Mouse (Mus musculus) hindbrain, embryonic 16.5 days (tissue): ENCODE data around the gene Wdr75. TPM values are rescaled to one million over a fixed set of nuclear protein-coding genes. Genes with fewer than 3 reads are reported as not detected.

ENCODE experiments used
- ATAC-seq: fragments of 200-750 bp; cut with Nextera tagmentation; 2 replicates; pipeline ENCODE4 v1.8.0; 2017; ENCODE audit warnings: moderate TSS enrichment, moderate library complexity
- H3K27ac ChIP-seq: fragments of 300-500 bp; sonication (generic); 2 replicates; pipeline ENCODE4 v1.5.1; 2014; ENCODE audit warnings: low read depth, mild to moderate bottlenecking, control low read depth, low read length, moderate library complexity
- H3K27me3 ChIP-seq: fragments of 300-500 bp; sonication (generic); replicated peaks from 2 replicates; pipeline ENCODE4 v1.6.1; 2014; ENCODE audit warnings: low read length; ENCODE audit not compliant: control insufficient read depth, insufficient read depth
- H3K36me3 ChIP-seq: fragments of 300-500 bp; sonication (generic); 2 replicates; pipeline ENCODE4 v1.6.1; 2014; ENCODE audit warnings: mild to moderate bottlenecking, low read length, moderate library complexity, mixed read lengths; ENCODE audit not compliant: control insufficient read depth, insufficient read depth
- H3K4me1 ChIP-seq: fragments of 300-500 bp; sonication (generic); 2 replicates; pipeline ENCODE4 v1.6.1; 2014; ENCODE audit warnings: low read depth, low read length; ENCODE audit not compliant: control insufficient read depth, insufficient read depth
- H3K4me2 ChIP-seq: fragments of 300-500 bp; sonication (generic); 2 replicates; pipeline ENCODE4 v1.6.1; 2014; ENCODE audit warnings: mild to moderate bottlenecking, low read length, control low read depth, moderate library complexity
- H3K4me3 ChIP-seq: fragments of 300-500 bp; sonication (generic); 2 replicates; pipeline ENCODE4 v1.5.1; 2014; ENCODE audit warnings: mild to moderate bottlenecking, low read length, control low read depth, moderate library complexity
- H3K9ac ChIP-seq: fragments of 300-500 bp; sonication (generic); 2 replicates; pipeline ENCODE4 v1.6.1; 2014; ENCODE audit warnings: low read depth, mild to moderate bottlenecking, control low read depth, low read length, moderate library complexity
- H3K9me3 ChIP-seq: fragments of 300-500 bp; sonication (generic); 2 replicates; pipeline ENCODE4 v1.6.1; 2014; ENCODE audit warnings: mild to moderate bottlenecking, low read length, moderate library complexity; ENCODE audit not compliant: control insufficient read depth
- WGBS: fragments of 180-500 bp; shearing (Covaris S2); extraction: QIAGEN DNeasy Blood & Tissue Kit; methylation state at CpG from one replicate; pipeline ENCODE4 v1.1.7; 2014; 5-methylcytosine and 5-hydroxymethylcytosine counted together
- polyA plus RNA-seq: library from polyadenylated mRNA; unstranded; fragments of >200 nt; fragmentation: Nextera tagmentation; extraction: Ambion mirVana; gene quantifications from 2 replicates; pipeline ENCODE4 v1.2.1, GENCODE M21; 2015

Gene Wdr75
- polyA plus RNA-seq, 1 experiment from 2014 or later, result 50.1 TPM

GRCm38 (mm10) chr1:45769321-45769720, 25.6 kb upstream of the Wdr75 start:
- H3K4me3 ChIP-seq, result no peak overlapping the region
- no peaks in the 10 kb centered on the region for H3K4me1 ChIP-seq
- no peak overlapping the region for H3K4me2 ChIP-seq
- no peak overlapping the region for H3K27ac ChIP-seq
- ATAC-seq, result no peak
- no peak overlapping the region for H3K9ac ChIP-seq
- no peaks in the 10 kb centered on the region for H3K9me3 ChIP-seq
- H3K36me3 ChIP-seq, result no peaks in the 10 kb centered on the region
- no peaks in the 10 kb centered on the region for H3K27me3 ChIP-seq
- WGBS, result 94% methylated on average over 13 of the region's 13 CpGs

GRCm38 (mm10) chr1:45770051-45770450, 24.9 kb upstream of the Wdr75 start:
- Histone ChIP-seq H3K27me3 (no peaks in the 10 kb centered on the region), H3K4me3 (no peak overlapping the region), H3K9me3 (no peaks in the 10 kb centered on the region), H3K4me1 (no peaks in the 10 kb centered on the region), H3K36me3 (no peaks in the 10 kb centered on the region), H3K27ac (no peak overlapping the region), H3K9ac (no peak overlapping the region), H3K4me2 (no peak overlapping the region)
- WGBS, result 94% methylated on average over 2 of the region's 2 CpGs
- no peak for ATAC-seq

GRCm38 (mm10) chr1:45780606-45781288, 14.2 kb upstream of the Wdr75 start:
- Histone ChIP-seq H3K36me3 (no peaks in the 10 kb centered on the region), H3K4me2 (no peak overlapping the region), H3K4me3 (no peak overlapping the region), H3K9ac (no peak overlapping the region), H3K27me3 (no peaks in the 10 kb centered on the region), H3K9me3 (no peaks in the 10 kb centered on the region), H3K4me1 (no peaks in the 10 kb centered on the region), H3K27ac (no peak overlapping the region)
- WGBS, result 60% methylated on average over 4 of the region's 4 CpGs
- no peak for ATAC-seq

- Histone ChIP-seq H3K27me3 (no peaks in the 10 kb centered on the region), H3K4me3 (no peak overlapping the region), H3K4me1 (no peaks in the 10 kb centered on the region), H3K4me2 (no peak overlapping the region), H3K36me3 (peaks cover 42% of the 10 kb centered on the region), H3K9ac (no peak overlapping the region), H3K27ac (no peak overlapping the region), H3K9me3 (no peaks in the 10 kb centered on the region)
- 32% methylated on average over 1 of the region's 1 CpGs for WGBS
- no peak for ATAC-seq
These were observed 21.9 kb downstream of the Wdr75 start for GRCm38 (mm10) chr1:45816889-45817288.

- H3K9ac ChIP-seq, result no peak overlapping the region
- ATAC-seq, result no peak
- H3K9me3 ChIP-seq, result no peaks in the 10 kb centered on the region
- no peak overlapping the region for H3K4me2 ChIP-seq
- no peak overlapping the region for H3K4me3 ChIP-seq
- H3K27ac ChIP-seq, result no peak overlapping the region
- H3K4me1 ChIP-seq, result no peaks in the 10 kb centered on the region
- H3K36me3 ChIP-seq, result peaks cover 46% of the 10 kb centered on the region
- WGBS, result 57% methylated on average over 9 of the region's 9 CpGs
- H3K27me3 ChIP-seq, result no peaks in the 10 kb centered on the region
These were observed 23.6 kb downstream of the Wdr75 start for GRCm38 (mm10) chr1:45818564-45818963.

GRCm38 (mm10) chr1:45824441-45824840, 29.5 kb downstream of the Wdr75 start:
- H3K4me1 ChIP-seq, result no peaks in the 10 kb centered on the region
- no peak overlapping the region for H3K4me2 ChIP-seq
- 83% methylated on average over 1 of the region's 1 CpGs for WGBS
- H3K36me3 ChIP-seq, result peaks cover 23% of the 10 kb centered on the region
- H3K4me3 ChIP-seq, result no peak overlapping the region
- no peaks in the 10 kb centered on the region for H3K9me3 ChIP-seq
- H3K27ac ChIP-seq, result no peak overlapping the region
- no peaks in the 10 kb centered on the region for H3K27me3 ChIP-seq
- H3K9ac ChIP-seq, result no peak overlapping the region
- no peak for ATAC-seq

GRCm38 (mm10) chr1:45825140-45825539, 30.2 kb downstream of the Wdr75 start:
- 53% methylated on average over 5 of the region's 5 CpGs for WGBS
- Histone ChIP-seq H3K9me3 (no peaks in the 10 kb centered on the region), H3K36me3 (peaks cover 23% of the 10 kb centered on the region), H3K4me1 (no peaks in the 10 kb centered on the region), H3K4me3 (no peak overlapping the region), H3K9ac (no peak overlapping the region), H3K27me3 (no peaks in the 10 kb centered on the region), H3K4me2 (no peak overlapping the region), H3K27ac (no peak overlapping the region)
- peak; percentile 89 for ATAC-seq

GRCm38 (mm10) chr1:45825630-45826029, 30.7 kb downstream of the Wdr75 start:
- no peaks in the 10 kb centered on the region for H3K9me3 ChIP-seq
- no peak for ATAC-seq
- 95% methylated on average over 3 of the region's 3 CpGs for WGBS
- no peak overlapping the region for H3K4me2 ChIP-seq
- H3K27ac ChIP-seq, result no peak overlapping the region
- peaks cover 23% of the 10 kb centered on the region for H3K36me3 ChIP-seq
- no peak overlapping the region for H3K4me3 ChIP-seq
- no peaks in the 10 kb centered on the region for H3K27me3 ChIP-seq
- no peak overlapping the region for H3K9ac ChIP-seq
- H3K4me1 ChIP-seq, result no peaks in the 10 kb centered on the region

- H3K9me3 ChIP-seq, result no peaks in the 10 kb centered on the region
- no peak for ATAC-seq
- WGBS, result 78% methylated on average over 2 of the region's 2 CpGs
- H3K36me3 ChIP-seq, result peaks cover 19% of the 10 kb centered on the region
- no peak overlapping the region for H3K4me2 ChIP-seq
- no peak overlapping the region for H3K27ac ChIP-seq
- no peak overlapping the region for H3K4me3 ChIP-seq
- H3K27me3 ChIP-seq, result no peaks in the 10 kb centered on the region
- H3K9ac ChIP-seq, result no peak overlapping the region
- H3K4me1 ChIP-seq, result no peaks in the 10 kb centered on the region
These were observed 31.2 kb downstream of the Wdr75 start for GRCm38 (mm10) chr1:45826148-45826547.
